ENCODE assay signal across 17 mouse cellular contexts in the genomic region with DNA sequence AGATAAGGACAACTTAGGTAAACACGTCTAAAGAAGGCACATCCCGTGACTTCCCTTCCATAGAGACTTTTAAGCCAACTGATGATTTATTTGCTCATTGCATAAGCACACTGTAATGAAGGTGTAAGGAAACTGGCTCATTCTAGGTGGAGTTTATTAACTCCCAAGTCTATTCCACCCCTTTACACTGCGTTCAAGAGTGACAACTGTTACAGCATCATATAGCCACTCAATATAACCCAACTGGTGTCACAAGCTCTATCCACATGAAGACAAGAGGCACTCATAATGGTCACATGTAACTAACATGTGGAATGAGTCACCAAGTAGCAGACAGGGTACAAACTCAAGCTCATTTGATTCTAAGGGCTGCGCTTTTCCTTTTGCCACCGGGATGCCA. TPM values are rescaled to one million over a fixed set of nuclear protein-coding genes. Genes with fewer than 3 reads are reported as not detected.
DNase-seq lines count a peak whose midpoint lies in the region; ATAC-seq and TF ChIP-seq lines count a peak whose summit lies in the region.
"Had no signal": no experiment of that assay in that cellular context is flagged by ENCODE, and none has a peak within 500 bp of the region (broad histone marks: within the 10 kb centered on the region; RNA-seq: fewer than 3 reads in every experiment).

No protein-coding gene starts in this region.

- no peak overlapping the region for H3K4me3 ChIP-seq in midbrain, embryonic 11.5 days (ENCODE audit: low read depth, low read length)
- no peak overlapping the region for H3K4me3 ChIP-seq in midbrain, embryonic 10.5 days
- H3K4me3 ChIP-seq in intestine, embryonic 15.5 days (replicated peaks): no peak overlapping the region
- H3K4me3 ChIP-seq in left cerebral cortex, adult 2 months: no peak overlapping the region
- H3K4me3 ChIP-seq: embryonic facial prominence, embryonic 10.5 days; forebrain, embryonic 10.5 days; heart, embryonic 13.5 days; hindbrain, embryonic 12.5 days had no signal

- H3K4me2 ChIP-seq in midbrain, embryonic 11.5 days: no peak overlapping the region
- no peak overlapping the region for H3K4me2 ChIP-seq in intestine, embryonic 15.5 days (replicated peaks)
- H3K4me2 ChIP-seq: heart, embryonic 13.5 days; hindbrain, embryonic 12.5 days had no signal

- 89% methylated on average over 5 of the region's 5 CpGs for WGBS in midbrain, embryonic 11.5 days
- 90% methylated on average over 5 of the region's 5 CpGs for WGBS in midbrain, embryonic 10.5 days
- WGBS in intestine, embryonic 15.5 days: 56% methylated on average over 5 of the region's 5 CpGs
- WGBS in large intestine, adult 2 months: 27% methylated on average over 5 of the region's 5 CpGs

- TF ChIP-seq CTCF in left cerebral cortex, adult 2 months (IDR thresholded peaks at IDR 0.05): no peak

- no peak overlapping the region for H3K9ac ChIP-seq in midbrain, embryonic 11.5 days (ENCODE audit: low read length)
- H3K9ac ChIP-seq in intestine, embryonic 15.5 days: no peak overlapping the region
- H3K9ac ChIP-seq: heart, embryonic 13.5 days; hindbrain, embryonic 12.5 days had no signal

- no peaks in the 10 kb centered on the region for H3K4me1 ChIP-seq in midbrain, embryonic 11.5 days (ENCODE audit: control insufficient read depth, insufficient read depth, low read length)
- no peaks in the 10 kb centered on the region for H3K4me1 ChIP-seq in midbrain, embryonic 10.5 days
- H3K4me1 ChIP-seq in intestine, embryonic 15.5 days (replicated peaks): no peaks in the 10 kb centered on the region
- H3K4me1 ChIP-seq: embryonic facial prominence, embryonic 10.5 days; forebrain, embryonic 10.5 days; hindbrain, embryonic 12.5 days had no signal

- no peak for ATAC-seq in midbrain, embryonic 11.5 days (ENCODE audit: low FRiP score)
- ATAC-seq in intestine, embryonic 15.5 days: peak; percentile 94
- ATAC-seq: forebrain, embryonic 14.5 days had no signal

- H3K27me3 ChIP-seq in midbrain, embryonic 11.5 days (ENCODE audit: control insufficient read depth, insufficient read depth, low read length): no peaks in the 10 kb centered on the region
- H3K27me3 ChIP-seq in midbrain, embryonic 10.5 days (ENCODE audit: low read depth, poor library complexity, severe bottlenecking): no peaks in the 10 kb centered on the region
- no peaks in the 10 kb centered on the region for H3K27me3 ChIP-seq in intestine, embryonic 15.5 days (replicated peaks)
- H3K27me3 ChIP-seq: heart, embryonic 13.5 days; hindbrain, embryonic 12.5 days had no signal

- no peaks in the 10 kb centered on the region for H3K36me3 ChIP-seq in midbrain, embryonic 11.5 days (ENCODE audit: control insufficient read depth, insufficient read depth, low read length)
- H3K36me3 ChIP-seq in midbrain, embryonic 10.5 days: 0 out of 2 replicates have a peak, but pooled peaks cover 2% of the 10 kb centered on the region
- H3K36me3 ChIP-seq in intestine, embryonic 15.5 days: no peaks in the 10 kb centered on the region; the same call in 1 of the 2 replicates
- H3K36me3 ChIP-seq: hindbrain, embryonic 12.5 days had no signal

- intact Hi-C loops in left cerebral cortex, adult 2 months (cut with DNase I): no loop called here

- no peak overlapping the region for H3K27ac ChIP-seq in midbrain, embryonic 11.5 days (ENCODE audit: low read depth, low read length)
- H3K27ac ChIP-seq in midbrain, embryonic 10.5 days (replicated peaks): no peak overlapping the region
- H3K27ac ChIP-seq in intestine, embryonic 15.5 days: no peak overlapping the region
- no peak overlapping the region for H3K27ac ChIP-seq in left cerebral cortex, adult 2 months
- H3K27ac ChIP-seq: embryonic facial prominence, embryonic 10.5 days; forebrain, embryonic 10.5 days; heart, embryonic 13.5 days; hindbrain, embryonic 12.5 days had no signal

- DNase-seq in midbrain, embryonic 11.5 days (ENCODE audit: low spot score, missing footprints): peak; percentile 53
- no peak for DNase-seq in midbrain, embryonic 10.5 days (ENCODE audit: low spot score)
- peak; percentile 13 for DNase-seq in large intestine, adult 2 months (ENCODE audit: low read depth, low spot score)
- DNase-seq in heart, adult 18-20 months: no peak
- DNase-seq in left cerebral cortex, adult 2 months (ENCODE audit: extremely low spot score in 1 of 2, low spot score in 2 of 2): no peak
- DNase-seq: adrenal gland, adult 2 months; adrenal gland, postnatal 25 days; cerebellum, adult 2 months; cerebellum, postnatal 10 days; gastrocnemius, postnatal 10 days; heart, postnatal 4 days had no signal

- no peaks in the 10 kb centered on the region for H3K9me3 ChIP-seq in midbrain, embryonic 11.5 days (ENCODE audit: control insufficient read depth, low read length)
- H3K9me3 ChIP-seq in midbrain, embryonic 10.5 days (replicated peaks): no peaks in the 10 kb centered on the region
- no peaks in the 10 kb centered on the region for H3K9me3 ChIP-seq in intestine, embryonic 15.5 days
- H3K9me3 ChIP-seq: embryonic facial prominence, embryonic 10.5 days; forebrain, embryonic 10.5 days; heart, embryonic 13.5 days; hindbrain, embryonic 12.5 days had no signal

RNA-seq across cellular contexts. Expression of a gene that starts 34.5 kb away (rescaled TPM):
- polyA plus RNA-seq in midbrain, embryonic 11.5 days (2014; fragmentation: Nextera tagmentation; extraction: Ambion mirVana): 98.4 and 106 TPM in 2 replicates
- 79.4 and 88.9 TPM in 2 replicates for polyA plus RNA-seq in midbrain, embryonic 10.5 days (2016; fragmentation: Nextera tagmentation; extraction: Ambion mirVana)
- 87.3 and 101 TPM in 2 replicates for polyA plus RNA-seq in intestine, embryonic 15.5 days (2015; fragmentation: Nextera tagmentation; extraction: Ambion mirVana)
- polyA plus RNA-seq in large intestine, adult 2 months (2012; rRNA removed): 9.4 and 9.7 TPM in 2 replicates
- 10 to 100 TPM; 44.4 to 51.2 TPM for total RNA-seq in heart, adult 18-20 months (2021)
- total RNA-seq in left cerebral cortex, adult 2 months (2021): 10 to 100 TPM; 36.2 to 40.5 TPM

RNA-seq across cellular contexts. Expression of a gene that starts 47.0 kb away (rescaled TPM):
- polyA plus RNA-seq in midbrain, embryonic 11.5 days (2014; fragmentation: Nextera tagmentation; extraction: Ambion mirVana): 7.3 and 7.4 TPM in 2 replicates
- 5.0 and 6.5 TPM in 2 replicates for polyA plus RNA-seq in midbrain, embryonic 10.5 days (2016; fragmentation: Nextera tagmentation; extraction: Ambion mirVana)
- polyA plus RNA-seq in intestine, embryonic 15.5 days (2015; fragmentation: Nextera tagmentation; extraction: Ambion mirVana): 21.1 and 22.4 TPM in 2 replicates
- 24.3 and 30.7 TPM in 2 replicates for polyA plus RNA-seq in large intestine, adult 2 months (2012; rRNA removed)
- total RNA-seq in heart, adult 18-20 months (2021): 10 to 100 TPM; 13.0 to 16.0 TPM
- total RNA-seq in left cerebral cortex, adult 2 months (2021): 10 to 100 TPM; 16.0 to 17.5 TPM

Comparison
In these comparisons a context has a peak if more than half of its experiments do, and no peak if none do; other contexts are left out.
1. DNase-seq: peak in midbrain, embryonic 11.5 days (single experiment) and large intestine, adult 2 months (single experiment); none in midbrain, embryonic 10.5 days (single experiment), heart, adult 18-20 months (0 of 2) and left cerebral cortex, adult 2 months (0 of 2).